Mouse (Mus musculus): ENCODE measurements around the gene Gapdhs.

GRCm38 (mm10) chr7:30719669-30720068 lies 23.8 kb downstream of the Gapdhs start:
- no peak for TF ChIP-seq CTCF (IDR thresholded peaks at IDR 0.05; ENCODE audit: low read depth, low read length)
- no peak for TF ChIP-seq POLR2A (IDR thresholded peaks at IDR 0.05; ENCODE audit: borderline replicate concordance, low read depth, low read length)
